Mouse (Mus musculus): ENCODE measurements around the gene Tfap2a. TPM values are rescaled to one million over a fixed set of nuclear protein-coding genes. Genes with fewer than 3 reads are reported as not detected.

Tfap2a gene
- polyA plus RNA-seq, 1 experiment from 2014 or later: 0.07 TPM

GRCm38 (mm10) chr13:40749603-40749905 is 11.4 kb upstream of the Tfap2a start:
- 55% methylated on average over 9 of the region's 9 CpGs for WGBS
- Histone ChIP-seq H3K4me3 (ENCODE audit: low read depth, low read length) (no peak overlapping the region), H3K4me1 (replicated peaks; ENCODE audit: control insufficient read depth, insufficient read depth, low read length) (no peaks in the 10 kb centered on the region), H3K4me2 (replicated peaks; ENCODE audit: low read depth) (no peak overlapping the region), H3K27me3 (replicated peaks; ENCODE audit: control insufficient read depth, insufficient read depth, low read length) (peaks cover 26% of the 10 kb centered on the region), H3K27ac (ENCODE audit: low read depth, low read length) (no peak overlapping the region), H3K9me3 (ENCODE audit: control insufficient read depth) (no peaks in the 10 kb centered on the region), H3K36me3 (ENCODE audit: control insufficient read depth, insufficient read depth) (no peaks in the 10 kb centered on the region), H3K9ac (ENCODE audit: low read depth, low read length) (no peak overlapping the region)
- TF ChIP-seq CTCF (IDR thresholded peaks at IDR 0.05; ENCODE audit: low read depth): no peak
- no peak for ATAC-seq

- Histone ChIP-seq H3K9me3 (ENCODE audit: control insufficient read depth) (no peaks in the 10 kb centered on the region), H3K4me2 (replicated peaks; ENCODE audit: low read depth) (0 out of 2 replicates have a peak overlapping the region, but pooled peaks have one; percentile 13), H3K9ac (ENCODE audit: low read depth, low read length) (no peak overlapping the region), H3K4me3 (ENCODE audit: low read depth, low read length) (no peak overlapping the region), H3K27me3 (replicated peaks; ENCODE audit: control insufficient read depth, insufficient read depth, low read length) (peaks cover 32% of the 10 kb centered on the region), H3K27ac (ENCODE audit: low read depth, low read length) (no peak overlapping the region), H3K4me1 (replicated peaks; ENCODE audit: control insufficient read depth, insufficient read depth, low read length) (no peaks in the 10 kb centered on the region), H3K36me3 (ENCODE audit: control insufficient read depth, insufficient read depth) (no peaks in the 10 kb centered on the region)
- peak; percentile 63 for TF ChIP-seq CTCF (IDR thresholded peaks at IDR 0.05; ENCODE audit: low read depth)
- no peak for ATAC-seq
- WGBS: 10% methylated on average over 19 of the region's 19 CpGs
Observed at GRCm38 (mm10) chr13:40748785-40749602, 10.8 kb upstream of the Tfap2a start.

- Histone ChIP-seq H3K4me3 (ENCODE audit: low read depth, low read length) (no peak overlapping the region), H3K9me3 (ENCODE audit: control insufficient read depth) (no peaks in the 10 kb centered on the region), H3K27ac (ENCODE audit: low read depth, low read length) (no peak overlapping the region), H3K27me3 (replicated peaks; ENCODE audit: control insufficient read depth, insufficient read depth, low read length) (peaks cover 74% of the 10 kb centered on the region), H3K4me2 (replicated peaks; ENCODE audit: low read depth) (0 out of 2 replicates have a peak overlapping the region, but pooled peaks have one; percentile 9), H3K4me1 (replicated peaks; ENCODE audit: control insufficient read depth, insufficient read depth, low read length) (no peaks in the 10 kb centered on the region), H3K36me3 (ENCODE audit: control insufficient read depth, insufficient read depth) (no peaks in the 10 kb centered on the region), H3K9ac (ENCODE audit: low read depth, low read length) (no peak overlapping the region)
- TF ChIP-seq CTCF (IDR thresholded peaks at IDR 0.05; ENCODE audit: low read depth): no peak
- ATAC-seq: no peak
- WGBS: 2% methylated on average over 19 of the region's 19 CpGs
Observed at GRCm38 (mm10) chr13:40744111-40744805, 6.1 kb upstream of the Tfap2a start.

GRCm38 (mm10) chr13:40743221-40743620 is 5.0 kb upstream of the Tfap2a start:
- peaks cover 84% of the 10 kb centered on the region for H3K27me3 ChIP-seq (replicated peaks; ENCODE audit: control insufficient read depth, insufficient read depth, low read length)
- no peak overlapping the region for H3K27ac ChIP-seq (ENCODE audit: low read depth, low read length)
- H3K4me1 ChIP-seq (replicated peaks; ENCODE audit: control insufficient read depth, insufficient read depth, low read length): no peaks in the 10 kb centered on the region
- no peak overlapping the region for H3K4me2 ChIP-seq (replicated peaks; ENCODE audit: low read depth)
- TF ChIP-seq CTCF (IDR thresholded peaks at IDR 0.05; ENCODE audit: low read depth): no peak
- 17% methylated on average over 4 of the region's 4 CpGs for WGBS
- H3K4me3 ChIP-seq (ENCODE audit: low read depth, low read length): no peak overlapping the region
- no peaks in the 10 kb centered on the region for H3K36me3 ChIP-seq (ENCODE audit: control insufficient read depth, insufficient read depth)
- no peak for ATAC-seq
- H3K9ac ChIP-seq (ENCODE audit: low read depth, low read length): no peak overlapping the region
- no peaks in the 10 kb centered on the region for H3K9me3 ChIP-seq (ENCODE audit: control insufficient read depth)

- Histone ChIP-seq H3K27me3 (replicated peaks; ENCODE audit: control insufficient read depth, insufficient read depth, low read length) (peaks cover 96% of the 10 kb centered on the region), H3K4me1 (replicated peaks; ENCODE audit: control insufficient read depth, insufficient read depth, low read length) (no peaks in the 10 kb centered on the region), H3K4me3 (ENCODE audit: low read depth, low read length) (no peak overlapping the region), H3K9ac (ENCODE audit: low read depth, low read length) (no peak overlapping the region), H3K27ac (ENCODE audit: low read depth, low read length) (no peak overlapping the region), H3K4me2 (replicated peaks; ENCODE audit: low read depth) (no peak overlapping the region), H3K9me3 (ENCODE audit: control insufficient read depth) (no peaks in the 10 kb centered on the region), H3K36me3 (ENCODE audit: control insufficient read depth, insufficient read depth) (no peaks in the 10 kb centered on the region)
- 2% methylated on average over 25 of the region's 25 CpGs for WGBS
- no peak for TF ChIP-seq CTCF (IDR thresholded peaks at IDR 0.05; ENCODE audit: low read depth)
- peak; percentile 25; the same call in 1 of the 2 replicates for ATAC-seq
Observed at GRCm38 (mm10) chr13:40741841-40742550, 3.8 kb upstream of the Tfap2a start.

- H3K4me1 ChIP-seq (replicated peaks; ENCODE audit: control insufficient read depth, insufficient read depth, low read length): no peaks in the 10 kb centered on the region
- no peak overlapping the region for H3K27ac ChIP-seq (ENCODE audit: low read depth, low read length)
- H3K9me3 ChIP-seq (ENCODE audit: control insufficient read depth): no peaks in the 10 kb centered on the region
- H3K9ac ChIP-seq (ENCODE audit: low read depth, low read length): no peak overlapping the region
- 2% methylated on average over 7 of the region's 7 CpGs for WGBS
- ATAC-seq: no peak
- no peak overlapping the region for H3K4me3 ChIP-seq (ENCODE audit: low read depth, low read length)
- no peak for TF ChIP-seq CTCF (IDR thresholded peaks at IDR 0.05; ENCODE audit: low read depth)
- H3K36me3 ChIP-seq (ENCODE audit: control insufficient read depth, insufficient read depth): no peaks in the 10 kb centered on the region
- H3K27me3 ChIP-seq (replicated peaks; ENCODE audit: control insufficient read depth, insufficient read depth, low read length): peaks cover 98% of the 10 kb centered on the region
- no peak overlapping the region for H3K4me2 ChIP-seq (replicated peaks; ENCODE audit: low read depth)
Observed at GRCm38 (mm10) chr13:40741436-40741835, 3.3 kb upstream of the Tfap2a start.
